Mouse (Mus musculus) forebrain, embryonic 14.5 days (tissue): ENCODE results near the gene Psma7. TPM values are rescaled to one million over a fixed set of nuclear protein-coding genes. Genes with fewer than 3 reads are reported as not detected.
A peak's percentile ranks its signal among the peaks of the same experiment; 100 is the strongest.

ENCODE experiments used
- ATAC-seq: fragments of 200-750 bp; cut with Nextera tagmentation; 2 replicates; pipeline ENCODE4 v1.8.0; 2017; ENCODE audit warnings: mild to moderate bottlenecking, moderate library complexity
- DNase-seq: peaks from one replicate; pipeline ENCODE4 v3.0.0-alpha.2; 2015; ENCODE audit warnings: low spot score
- H3K27ac ChIP-seq: fragments of 300-500 bp; sonication (generic); 2 replicates; pipeline ENCODE4 v1.5.1; 2014; ENCODE audit warnings: low read depth, mild to moderate bottlenecking, control low read depth, low read length, moderate library complexity
- H3K27me3 ChIP-seq: fragments of 300-500 bp; sonication (generic); replicated peaks from 2 replicates; pipeline ENCODE4 v1.6.1; 2014; ENCODE audit warnings: low read length, control low read depth, mixed read lengths; ENCODE audit not compliant: control insufficient read depth, insufficient read depth
- H3K36me3 ChIP-seq: fragments of 300-500 bp; sonication (generic); 2 replicates; pipeline ENCODE4 v1.6.1; 2014; ENCODE audit warnings: low read length, control low read depth; ENCODE audit not compliant: control insufficient read depth, insufficient read depth
- H3K4me1 ChIP-seq: fragments of 300-500 bp; sonication (generic); 2 replicates; pipeline ENCODE4 v1.6.1; 2014; ENCODE audit warnings: antibody characterized with exemption, low read length, control low read depth; ENCODE audit not compliant: control insufficient read depth, insufficient read depth
- H3K4me2 ChIP-seq: fragments of 300-500 bp; sonication (generic); 2 replicates; pipeline ENCODE4 v1.6.1; 2014; ENCODE audit warnings: mild to moderate bottlenecking, control low read depth, low read length
- H3K4me3 ChIP-seq: fragments of 300-500 bp; sonication (generic); 2 replicates; pipeline ENCODE4 v1.5.1; 2014; ENCODE audit warnings: low read depth, low read length, control low read depth
- H3K9ac ChIP-seq: fragments of 300-500 bp; sonication (generic); 2 replicates; pipeline ENCODE4 v1.6.1; 2014; ENCODE audit warnings: mild to moderate bottlenecking, low read length, control low read depth, moderate library complexity
- H3K9me3 ChIP-seq: fragments of 300-500 bp; sonication (generic); replicated peaks from 2 replicates; pipeline ENCODE4 v1.6.1; 2016; ENCODE audit warnings: low read length, control low read depth, mixed read lengths; ENCODE audit not compliant: control insufficient read depth
- WGBS: fragments of 180-500 bp; shearing (Covaris S2); extraction: QIAGEN DNeasy Blood & Tissue Kit; methylation state at CpG from one replicate; pipeline ENCODE4 v1.1.7; 2014; 5-methylcytosine and 5-hydroxymethylcytosine counted together
- polyA plus RNA-seq: library from polyadenylated mRNA; unstranded; fragments of >200 nt; fragmentation: Nextera tagmentation; extraction: Ambion mirVana; gene quantifications from 2 replicates; pipeline ENCODE4 v1.2.1, GENCODE M21; 2014

Psma7 gene
- polyA plus RNA-seq, 1 experiment from 2014 or later: 804 TPM

DNA sequence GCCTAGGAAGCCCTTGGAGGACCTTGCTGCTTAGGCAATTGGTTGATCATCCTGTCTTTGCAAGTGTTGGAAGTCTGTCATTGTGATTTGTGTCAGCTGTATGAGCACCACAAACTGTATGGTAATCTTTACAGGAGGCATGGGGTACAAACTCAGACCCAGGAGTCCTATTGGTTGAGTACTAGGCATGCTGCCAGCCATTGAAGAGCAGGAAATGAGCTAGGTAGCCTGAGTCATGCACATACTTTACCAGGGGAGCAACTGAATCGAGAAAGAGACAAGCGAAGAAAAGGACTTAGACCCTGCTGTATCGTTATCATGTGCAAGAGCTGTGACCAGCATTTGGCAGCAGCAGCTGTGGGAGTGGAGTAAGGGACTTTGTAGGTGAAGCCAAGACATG is 9.3 kb downstream of the Psma7 start:
- ATAC-seq: no peak
- peaks cover 100% of the 10 kb centered on the region for H3K36me3 ChIP-seq
- H3K9ac ChIP-seq: no peak overlapping the region
- H3K27me3 ChIP-seq: no peaks in the 10 kb centered on the region
- no peak overlapping the region for H3K4me2 ChIP-seq
- no peak for DNase-seq
- H3K4me1 ChIP-seq: peaks cover 8% of the 10 kb centered on the region
- WGBS: 73% methylated on average over 3 of the region's 3 CpGs
- no peak overlapping the region for H3K4me3 ChIP-seq
- H3K9me3 ChIP-seq: no peaks in the 10 kb centered on the region
- no peak overlapping the region for H3K27ac ChIP-seq

- peaks cover 97% of the 10 kb centered on the region for H3K36me3 ChIP-seq
- no peak for DNase-seq
- ATAC-seq: no peak
- no peak overlapping the region for H3K9ac ChIP-seq
- H3K4me2 ChIP-seq: no peak overlapping the region
- peaks cover 24% of the 10 kb centered on the region for H3K4me1 ChIP-seq
- WGBS: 93% methylated on average over 6 of the region's 6 CpGs
- H3K9me3 ChIP-seq: no peaks in the 10 kb centered on the region
- H3K27me3 ChIP-seq: no peaks in the 10 kb centered on the region
- no peak overlapping the region for H3K4me3 ChIP-seq
- H3K27ac ChIP-seq: no peak overlapping the region
These were observed 11.0 kb downstream of the Psma7 start for GRCm38 (mm10) chr2:180031270-180031669.

DNA sequence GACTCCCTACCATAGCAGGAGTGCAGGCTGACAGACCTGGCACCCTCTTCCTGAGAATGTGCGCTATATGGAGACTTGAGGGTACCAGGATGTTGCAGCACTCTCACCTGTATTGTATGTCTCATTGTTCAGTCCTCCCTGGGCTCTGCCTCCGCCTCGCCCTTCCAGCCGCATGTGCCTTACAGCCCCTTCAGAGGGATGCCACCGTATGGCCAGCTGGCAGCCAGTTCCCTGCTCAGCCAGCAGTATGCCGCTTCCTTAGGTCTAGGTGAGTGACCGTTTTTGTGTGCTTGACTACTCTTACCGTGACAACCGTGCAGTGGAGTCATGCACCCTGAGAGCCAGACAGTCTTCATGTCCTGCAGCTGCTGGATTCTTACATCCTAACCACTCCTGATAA is 14.5 kb downstream of the Psma7 start:
- Histone ChIP-seq H3K4me1 (peaks cover 25% of the 10 kb centered on the region), H3K4me2 (peak overlapping the region; percentile 81), H3K9ac (peak overlapping the region; percentile 98), H3K4me3 (peak overlapping the region; percentile 97), H3K9me3 (no peaks in the 10 kb centered on the region), H3K27ac (no peak overlapping the region), H3K36me3 (peaks cover 62% of the 10 kb centered on the region), H3K27me3 (0 out of 2 replicates have a peak, but pooled peaks cover 7% of the 10 kb centered on the region)
- DNase-seq (no peak), ATAC-seq (no peak)
- WGBS: 73% methylated on average over 9 of the region's 9 CpGs

DNA sequence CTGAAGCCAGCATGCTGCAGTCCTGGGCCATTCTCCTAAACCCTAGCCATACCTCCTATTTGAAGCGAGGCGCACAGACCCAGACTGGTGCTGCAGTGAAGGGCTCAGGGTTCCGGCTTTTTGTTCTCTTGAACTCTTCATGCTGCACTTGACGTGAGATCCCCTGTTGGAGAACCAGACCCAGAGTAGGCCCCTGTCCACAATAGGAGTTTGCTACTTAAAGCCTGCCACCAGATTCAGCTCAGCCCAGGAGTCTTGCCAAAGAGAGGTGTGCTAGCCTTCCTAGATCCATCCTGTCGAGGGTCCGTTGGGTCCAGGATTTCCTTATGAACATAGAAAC is 16.4 kb downstream of the Psma7 start:
- WGBS: 3% methylated on average over 6 of the region's 6 CpGs
- peak overlapping the region; percentile 81 for H3K4me2 ChIP-seq
- peak overlapping the region; percentile 98 for H3K9ac ChIP-seq
- H3K9me3 ChIP-seq: no peaks in the 10 kb centered on the region
- ATAC-seq: no peak
- peak overlapping the region; percentile 97 for H3K4me3 ChIP-seq
- peaks cover 25% of the 10 kb centered on the region for H3K4me1 ChIP-seq
- peaks cover 42% of the 10 kb centered on the region for H3K36me3 ChIP-seq
- no peak for DNase-seq
- H3K27me3 ChIP-seq: 0 out of 2 replicates have a peak, but pooled peaks cover 10% of the 10 kb centered on the region
- peak overlapping the region; percentile 96 for H3K27ac ChIP-seq

- 0 out of 2 replicates have a peak, but pooled peaks cover 10% of the 10 kb centered on the region for H3K27me3 ChIP-seq
- peak overlapping the region; percentile 97 for H3K4me3 ChIP-seq
- peaks cover 37% of the 10 kb centered on the region for H3K36me3 ChIP-seq
- H3K4me1 ChIP-seq: peaks cover 25% of the 10 kb centered on the region
- H3K27ac ChIP-seq: peak overlapping the region; percentile 96
- H3K9ac ChIP-seq: peak overlapping the region; percentile 98
- no peaks in the 10 kb centered on the region for H3K9me3 ChIP-seq
- DNase-seq (peak; percentile 37), ATAC-seq (peak; percentile 49)
- WGBS: 1% methylated on average over 68 of the region's 84 CpGs
- peak overlapping the region; percentile 81 for H3K4me2 ChIP-seq
These were observed 16.9 kb downstream of the Psma7 start for GRCm38 (mm10) chr2:180025135-180025860.

DNA sequence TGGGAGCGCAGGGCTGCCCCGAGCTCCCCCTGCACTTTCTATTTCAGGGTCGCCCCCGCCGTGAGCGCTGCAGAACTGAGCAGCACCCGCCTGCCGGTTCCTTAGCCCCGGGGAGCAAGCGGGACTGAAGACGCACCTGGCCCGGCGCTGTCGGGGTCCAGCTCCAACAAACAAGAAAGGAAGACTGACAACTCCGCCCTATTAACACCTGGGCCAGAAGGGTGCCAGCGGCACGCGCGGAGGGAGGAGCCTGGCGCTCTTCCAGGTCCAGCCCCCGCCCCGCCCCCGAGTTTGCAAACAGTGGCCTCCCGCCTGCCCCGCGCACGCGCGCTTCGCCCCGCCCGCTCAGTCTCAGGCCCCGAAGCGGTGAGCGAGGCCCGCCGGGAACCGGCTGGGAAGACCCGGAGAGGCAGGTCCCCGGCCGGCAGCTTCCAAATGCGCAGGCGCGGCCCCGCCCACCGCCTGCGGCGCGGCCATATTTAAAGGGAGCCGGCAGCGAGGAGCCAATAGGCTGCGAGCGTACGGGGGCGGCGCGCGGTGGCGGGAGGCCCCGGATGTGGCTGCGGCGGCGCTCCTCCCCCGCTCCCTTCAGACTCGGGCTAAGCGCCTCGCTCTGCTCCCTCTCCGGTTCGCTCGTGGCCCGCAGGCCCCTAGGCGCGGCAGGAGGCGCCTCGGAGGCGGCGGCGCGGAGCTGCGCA is 17.7 kb downstream of the Psma7 start, which contains the start of gene Lsm14b:
TSS of gene Lsm14b (plus strand) at position 587 of the 698 bp plus-strand sequence.
- H3K4me3 ChIP-seq: peak within 1 kb of the TSS; percentile 97
- H3K36me3 ChIP-seq: peaks cover 29% of the 10 kb centered on the region
- H3K9me3 ChIP-seq: no peaks in the 10 kb centered on the region
- peak within 1 kb of the TSS; percentile 96 for H3K27ac ChIP-seq
- H3K4me1 ChIP-seq: peaks cover 25% of the 10 kb centered on the region
- peak within 1 kb of the TSS; percentile 98 for H3K9ac ChIP-seq
- peak within 1 kb of the TSS; percentile 91 for H3K4me2 ChIP-seq
- ATAC-seq (peak; percentile 98), DNase-seq (peak; percentile 98)
- WGBS: 0% methylated on average over 51 of the region's 80 CpGs
- 0 out of 2 replicates have a peak, but pooled peaks cover 10% of the 10 kb centered on the region for H3K27me3 ChIP-seq

- ATAC-seq: no peak
- Histone ChIP-seq H3K9ac (no peak overlapping the region), H3K36me3 (peaks cover 11% of the 10 kb centered on the region), H3K4me2 (no peak overlapping the region), H3K27me3 (0 out of 2 replicates have a peak, but pooled peaks cover 10% of the 10 kb centered on the region), H3K27ac (no peak overlapping the region), H3K9me3 (no peaks in the 10 kb centered on the region), H3K4me1 (peaks cover 15% of the 10 kb centered on the region), H3K4me3 (no peak overlapping the region)
- 66% methylated on average over 6 of the region's 6 CpGs for WGBS
- DNase-seq: no peak
These were observed 19.5 kb downstream of the Psma7 start for GRCm38 (mm10) chr2:180022751-180023150.

GRCm38 (mm10) chr2:180020919-180021318 is 21.3 kb downstream of the Psma7 start:
- ATAC-seq (no peak), DNase-seq (no peak)
- Histone ChIP-seq H3K9me3 (no peaks in the 10 kb centered on the region), H3K4me2 (no peak overlapping the region), H3K27ac (no peak overlapping the region), H3K36me3 (no peaks in the 10 kb centered on the region), H3K4me1 (no peaks in the 10 kb centered on the region), H3K9ac (no peak overlapping the region), H3K4me3 (no peak overlapping the region), H3K27me3 (0 out of 2 replicates have a peak, but pooled peaks cover 10% of the 10 kb centered on the region)
- WGBS: 84% methylated on average over 8 of the region's 8 CpGs
